Mouse (Mus musculus): Measurements from ENCODE around the gene Batf2. TPM values are rescaled to one million over a fixed set of nuclear protein-coding genes. Genes with fewer than 3 reads are reported as not detected.
A peak's percentile ranks its signal among the peaks of the same experiment; 100 is the strongest.

Gene Batf2
- 0.03 TPM in 1 of 2 replicates, not detected in the other for polyA plus RNA-seq (2012)

DNA sequence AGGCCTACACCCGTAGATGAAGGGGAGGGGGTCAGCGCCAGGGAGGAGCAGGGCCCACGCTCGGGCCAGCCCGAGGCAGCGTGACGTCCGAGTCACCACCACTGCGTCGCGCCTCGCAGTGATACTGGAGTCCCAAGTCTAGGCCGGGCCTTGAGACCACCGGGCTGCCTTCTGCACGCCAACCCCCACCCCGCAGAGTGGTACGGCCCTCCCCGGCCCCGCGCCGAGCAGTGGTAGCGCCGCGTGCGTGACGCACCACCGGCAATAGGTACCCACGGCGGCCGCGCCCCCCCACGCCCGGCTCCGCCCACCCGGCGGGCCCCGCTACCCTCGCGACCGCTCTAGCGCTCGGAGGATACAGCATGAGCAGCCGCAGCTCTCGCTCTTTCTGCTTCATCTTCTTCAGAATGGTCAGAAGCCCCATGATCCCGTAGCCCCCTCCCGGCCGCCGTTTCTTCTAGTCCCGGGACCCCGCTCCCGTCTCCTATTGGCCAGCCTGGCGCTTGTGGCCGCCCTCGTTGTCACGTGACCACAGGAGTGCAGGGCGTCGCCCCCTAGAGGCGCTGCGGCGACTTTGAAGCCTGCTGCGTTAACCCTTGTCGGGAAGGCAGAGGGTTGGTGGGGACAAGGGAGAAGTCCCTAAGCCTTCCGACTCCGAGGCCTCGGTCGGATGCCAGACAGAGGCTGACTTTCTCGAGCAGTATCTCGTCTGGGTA, at the start of gene Batf2:
Gene Batf2, plus strand, starts transcription at position 306 of the 716 bp plus-strand sequence.
- Histone ChIP-seq H3K27me3 (ENCODE audit: control insufficient read depth) (0 out of 2 replicates have a peak, but pooled peaks cover 2% of the 10 kb centered on the region), H3K36me3 (ENCODE audit: control insufficient read depth) (peaks cover 35% of the 10 kb centered on the region), H3K4me1 (ENCODE audit: control insufficient read depth) (peaks cover 46% of the 10 kb centered on the region), H3K9me3 (ENCODE audit: control insufficient read depth, low read length) (no peaks in the 10 kb centered on the region), H3K4me3 (replicated peaks) (peak within 1 kb of the TSS; percentile 96)
- no peak for TF ChIP-seq TAL1 (IDR thresholded peaks at IDR 0.05; ENCODE audit: low read length)
- no peak for TF ChIP-seq GATA1 (IDR thresholded peaks at IDR 0.05; ENCODE audit: low read length)

DNA sequence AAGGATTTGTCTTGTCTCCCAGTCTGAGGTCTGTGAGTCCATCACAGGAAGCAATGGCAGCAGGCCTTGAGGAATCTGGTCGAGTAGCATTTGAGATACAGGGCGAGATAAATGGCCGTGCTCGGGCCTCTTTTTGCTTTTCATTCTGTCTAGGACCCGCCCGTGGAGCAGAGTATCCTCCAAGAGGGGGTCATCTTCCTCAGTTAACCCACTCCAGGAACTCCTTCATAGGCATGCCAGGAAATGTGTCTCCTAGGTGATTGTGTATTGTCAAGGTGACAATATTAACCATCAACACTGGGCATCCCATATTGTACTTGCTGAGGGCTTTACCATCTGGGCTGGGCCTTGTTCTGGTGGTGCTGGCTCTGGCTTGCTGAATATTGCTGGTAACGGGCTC, 46.7 kb upstream of the Batf2 start, which contains the start of gene AC131692.1:
Gene AC131692.1, plus strand, starts transcription at position 301 of the 400 bp plus-strand sequence.
- Histone ChIP-seq H3K9me3 (ENCODE audit: control insufficient read depth, low read length) (no peaks in the 10 kb centered on the region), H3K27me3 (ENCODE audit: control insufficient read depth) (no peaks in the 10 kb centered on the region), H3K4me1 (ENCODE audit: control insufficient read depth) (peaks cover 18% of the 10 kb centered on the region), H3K36me3 (ENCODE audit: control insufficient read depth) (peaks cover 98% of the 10 kb centered on the region), H3K4me3 (replicated peaks) (no peak within 1 kb of the TSS)
- TF ChIP-seq TAL1 (IDR thresholded peaks at IDR 0.05; ENCODE audit: low read length) (no peak), GATA1 (IDR thresholded peaks at IDR 0.05; ENCODE audit: low read length) (no peak)

- H3K4me1 ChIP-seq (ENCODE audit: control insufficient read depth): peaks cover 25% of the 10 kb centered on the region
- H3K27me3 ChIP-seq (ENCODE audit: control insufficient read depth): no peaks in the 10 kb centered on the region
- peaks cover 75% of the 10 kb centered on the region for H3K36me3 ChIP-seq (ENCODE audit: control insufficient read depth)
- H3K4me3 ChIP-seq (replicated peaks): no peak overlapping the region
- no peaks in the 10 kb centered on the region for H3K9me3 ChIP-seq (ENCODE audit: control insufficient read depth, low read length)
- TF ChIP-seq GATA1 (IDR thresholded peaks at IDR 0.05; ENCODE audit: low read length) (no peak), TAL1 (IDR thresholded peaks at IDR 0.05; ENCODE audit: low read length) (no peak)
Measured at GRCm38 (mm10) chr19:6097847-6098246, 42.9 kb upstream of the Batf2 start.

DNA sequence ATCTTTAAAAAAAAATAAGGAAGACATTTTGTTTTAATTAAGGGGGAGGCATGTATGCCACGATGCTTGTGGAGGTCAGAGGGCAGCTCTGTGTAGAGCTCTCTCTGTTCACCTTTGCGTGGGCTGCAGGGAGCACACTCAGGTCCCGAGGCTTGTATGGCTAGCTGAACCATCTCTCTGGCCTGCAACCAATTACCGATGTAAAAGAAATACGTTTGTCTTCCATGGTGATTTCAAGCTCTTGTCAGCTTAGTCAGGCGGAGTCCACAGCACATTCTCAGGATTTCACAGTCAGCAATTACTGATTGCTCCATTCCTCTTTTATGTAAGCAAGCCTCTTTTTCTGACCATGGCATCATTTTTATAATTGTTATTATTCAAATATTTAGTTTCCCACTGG, 39.6 kb upstream of the Batf2 start:
- Histone ChIP-seq H3K9me3 (ENCODE audit: control insufficient read depth, low read length) (no peaks in the 10 kb centered on the region), H3K4me3 (replicated peaks) (no peak overlapping the region), H3K27me3 (ENCODE audit: control insufficient read depth) (no peaks in the 10 kb centered on the region), H3K4me1 (ENCODE audit: control insufficient read depth) (peaks cover 50% of the 10 kb centered on the region), H3K36me3 (ENCODE audit: control insufficient read depth) (peaks cover 47% of the 10 kb centered on the region)
- TF ChIP-seq GATA1 (IDR thresholded peaks at IDR 0.05; ENCODE audit: low read length) (no peak), TAL1 (IDR thresholded peaks at IDR 0.05; ENCODE audit: low read length) (no peak)

DNA sequence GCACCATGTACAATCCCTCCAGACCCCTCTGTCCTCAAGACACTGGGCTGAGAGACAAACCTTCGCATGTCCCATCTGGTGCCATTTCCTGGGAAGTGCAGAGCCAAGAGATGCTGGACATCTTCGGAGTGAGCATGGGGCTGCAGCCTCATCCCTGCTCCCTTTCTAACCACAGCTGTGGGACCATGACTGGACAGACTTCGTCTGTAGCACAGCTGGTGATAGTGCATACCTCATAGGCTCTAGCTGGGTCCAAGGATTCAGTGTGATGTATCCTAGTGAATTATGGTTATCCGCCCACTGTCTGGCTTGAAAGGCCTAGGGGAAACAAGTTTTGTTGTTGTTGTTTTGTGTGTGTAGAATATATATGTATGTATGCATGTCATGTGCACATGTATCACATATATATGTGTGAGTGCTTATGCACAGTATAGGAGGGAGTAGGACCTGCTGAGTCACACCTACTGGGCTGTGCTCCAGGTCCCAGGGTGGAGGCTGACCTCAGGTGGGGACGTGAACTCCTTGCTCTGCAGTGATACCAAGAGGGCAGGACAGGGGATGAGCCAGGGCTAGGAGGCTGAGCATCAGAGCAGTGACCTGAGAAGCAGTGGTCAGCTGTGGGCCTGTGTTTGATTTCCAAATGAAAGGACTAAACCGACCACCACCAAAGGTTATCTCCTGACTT, 38.5 kb upstream of the Batf2 start:
- peaks cover 37% of the 10 kb centered on the region for H3K36me3 ChIP-seq (ENCODE audit: control insufficient read depth)
- peak overlapping the region; percentile 7 for H3K4me3 ChIP-seq (replicated peaks)
- H3K4me1 ChIP-seq (ENCODE audit: control insufficient read depth): peaks cover 51% of the 10 kb centered on the region
- TF ChIP-seq TAL1 (IDR thresholded peaks at IDR 0.05; ENCODE audit: low read length) (no peak), GATA1 (IDR thresholded peaks at IDR 0.05; ENCODE audit: low read length) (no peak)
- no peaks in the 10 kb centered on the region for H3K9me3 ChIP-seq (ENCODE audit: control insufficient read depth, low read length)
- H3K27me3 ChIP-seq (ENCODE audit: control insufficient read depth): no peaks in the 10 kb centered on the region

- Histone ChIP-seq H3K36me3 (ENCODE audit: control insufficient read depth) (peaks cover 23% of the 10 kb centered on the region), H3K4me1 (ENCODE audit: control insufficient read depth) (peaks cover 49% of the 10 kb centered on the region), H3K27me3 (ENCODE audit: control insufficient read depth) (no peaks in the 10 kb centered on the region), H3K9me3 (ENCODE audit: control insufficient read depth, low read length) (no peaks in the 10 kb centered on the region), H3K4me3 (replicated peaks) (no peak overlapping the region)
- no peak for TF ChIP-seq GATA1 (IDR thresholded peaks at IDR 0.05; ENCODE audit: low read length)
- TF ChIP-seq TAL1 (IDR thresholded peaks at IDR 0.05; ENCODE audit: low read length): no peak
Measured at GRCm38 (mm10) chr19:6104476-6104875, 36.3 kb upstream of the Batf2 start.

GRCm38 (mm10) chr19:6105586-6105985, 35.2 kb upstream of the Batf2 start, which contains the start of gene Naaladl1:
Gene Naaladl1, plus strand, starts transcription at chr19:6105782.
- Histone ChIP-seq H3K4me3 (replicated peaks) (no peak within 1 kb of the TSS), H3K4me1 (ENCODE audit: control insufficient read depth) (peaks cover 42% of the 10 kb centered on the region), H3K27me3 (ENCODE audit: control insufficient read depth) (no peaks in the 10 kb centered on the region), H3K36me3 (ENCODE audit: control insufficient read depth) (peaks cover 13% of the 10 kb centered on the region), H3K9me3 (ENCODE audit: control insufficient read depth, low read length) (no peaks in the 10 kb centered on the region)
- TF ChIP-seq TAL1 (IDR thresholded peaks at IDR 0.05; ENCODE audit: low read length) (no peak), GATA1 (IDR thresholded peaks at IDR 0.05; ENCODE audit: low read length) (no peak)

DNA sequence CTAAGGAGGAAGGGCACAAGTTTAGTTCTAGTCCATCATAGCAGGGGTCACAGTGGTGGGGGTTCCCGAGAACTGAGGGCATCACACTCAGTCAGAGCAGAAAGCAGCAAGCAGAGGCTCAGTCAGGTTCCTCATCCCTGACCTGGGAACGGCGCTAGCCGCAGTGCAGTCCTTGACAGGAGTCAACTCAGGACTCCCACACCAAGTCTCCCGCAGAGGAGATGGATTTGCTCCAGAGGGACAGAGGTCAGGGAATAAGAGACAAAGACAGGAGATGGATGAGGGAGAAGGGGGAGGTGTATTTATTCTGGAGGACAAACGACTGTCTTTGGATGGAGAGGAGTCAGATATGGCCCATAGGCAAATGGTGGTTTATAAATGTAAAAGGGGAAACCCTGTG, 27.7 kb upstream of the Batf2 start:
- no peaks in the 10 kb centered on the region for H3K9me3 ChIP-seq (ENCODE audit: control insufficient read depth, low read length)
- TF ChIP-seq GATA1 (IDR thresholded peaks at IDR 0.05; ENCODE audit: low read length) (no peak), TAL1 (IDR thresholded peaks at IDR 0.05; ENCODE audit: low read length) (no peak)
- no peaks in the 10 kb centered on the region for H3K27me3 ChIP-seq (ENCODE audit: control insufficient read depth)
- peaks cover 58% of the 10 kb centered on the region for H3K36me3 ChIP-seq (ENCODE audit: control insufficient read depth)
- H3K4me3 ChIP-seq (replicated peaks): no peak overlapping the region
- peaks cover 25% of the 10 kb centered on the region for H3K4me1 ChIP-seq (ENCODE audit: control insufficient read depth)

DNA sequence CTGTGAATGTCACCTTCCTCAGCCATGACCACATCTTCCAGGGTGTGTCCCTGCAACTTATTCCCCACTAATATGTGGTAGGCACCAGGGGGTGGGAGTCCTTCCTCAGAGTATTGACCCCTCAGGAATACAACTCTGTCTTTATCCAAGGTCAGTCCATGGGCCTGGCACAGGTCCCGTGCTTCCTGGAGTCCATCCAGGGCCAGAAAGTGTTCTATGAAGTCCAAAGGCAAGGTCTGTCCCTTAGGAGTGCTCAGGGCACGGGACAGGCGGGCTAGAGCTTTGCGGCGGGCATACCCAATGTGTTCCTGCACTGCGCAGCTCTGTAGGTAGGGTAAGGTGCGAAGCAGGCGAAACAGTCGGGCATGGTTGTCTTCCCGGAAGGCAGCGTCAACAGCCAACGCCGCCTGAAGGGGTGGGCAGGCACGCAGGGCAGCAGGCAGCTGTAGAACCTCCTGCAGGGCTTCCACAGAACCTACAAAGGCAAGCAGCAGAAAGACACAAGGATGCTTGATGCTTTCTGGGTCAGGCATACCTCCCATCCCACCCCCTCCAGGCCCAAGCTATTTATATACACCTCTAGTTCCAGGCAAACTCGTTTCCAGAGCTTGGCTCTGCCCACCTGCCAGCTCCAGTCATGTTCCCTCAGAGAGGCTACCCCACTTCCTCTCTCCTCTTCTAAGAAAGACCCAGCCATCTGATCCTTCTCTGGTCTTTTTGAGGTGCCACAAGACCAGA, 24.5 kb upstream of the Batf2 start:
- Histone ChIP-seq H3K36me3 (ENCODE audit: control insufficient read depth) (peaks cover 78% of the 10 kb centered on the region), H3K9me3 (ENCODE audit: control insufficient read depth, low read length) (no peaks in the 10 kb centered on the region), H3K27me3 (ENCODE audit: control insufficient read depth) (no peaks in the 10 kb centered on the region), H3K4me1 (ENCODE audit: control insufficient read depth) (peaks cover 40% of the 10 kb centered on the region), H3K4me3 (replicated peaks) (peak overlapping the region; percentile 84)
- TF ChIP-seq TAL1 (IDR thresholded peaks at IDR 0.05; ENCODE audit: low read length) (no peak), GATA1 (IDR thresholded peaks at IDR 0.05; ENCODE audit: low read length) (no peak)
